Mouse (Mus musculus) T-cell, adult 66 days (primary cell): ENCODE results near the gene Lyrm2. TPM values are rescaled to one million over a fixed set of nuclear protein-coding genes. Genes with fewer than 3 reads are reported as not detected.

Source experiments
- total RNA-seq, 2 experiments: library from RNA; stranded (reverse); gene quantifications; 3 replicates in 1 of 2; 4 replicates in 1 of 2; pipeline ENCODE4 v1.2.4; 2023

Gene Lyrm2
- total RNA-seq: 10 to 100 TPM; 23.6 to 34.8 TPM

DNA sequence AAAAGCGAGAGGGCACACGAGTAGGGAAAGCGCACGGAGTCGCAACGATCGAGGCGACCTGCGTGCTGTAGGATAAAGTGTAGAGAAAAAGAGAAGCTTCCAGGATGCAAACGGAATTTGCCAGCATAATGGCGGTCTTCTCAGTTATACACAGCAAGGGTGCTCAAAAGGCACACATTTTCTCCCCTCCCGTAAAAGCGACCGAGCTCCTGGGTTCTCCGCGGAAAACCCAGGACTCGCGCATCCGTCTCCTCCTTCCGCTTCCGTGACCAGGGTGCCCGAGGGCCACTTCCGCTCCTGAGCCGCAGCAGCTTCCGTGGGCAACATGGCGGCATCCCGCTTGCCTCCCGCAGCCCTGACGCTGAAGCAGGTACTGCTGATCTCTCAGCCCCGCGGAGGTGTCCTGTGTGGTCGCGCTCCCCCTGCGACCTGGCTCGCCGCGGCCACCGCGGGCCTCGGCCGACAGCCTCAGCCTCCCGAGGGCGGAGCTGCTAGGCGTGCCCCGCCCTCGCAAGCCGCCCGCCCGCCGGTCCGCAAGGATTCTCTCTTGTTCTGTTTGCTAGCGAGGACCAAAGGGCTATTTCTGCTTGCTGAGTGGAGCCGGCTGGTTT is at the start of gene Lyrm2:
Gene Lyrm2 (plus strand): TSS at position 288 of the 611 bp plus-strand sequence.

Other genes with a start within 250 kb of the Lyrm2 start
- not detected for gene Gja10, start 197.5 kb upstream of the Lyrm2 start, total RNA-seq
- gene Casp8ap2, start 184.8 kb upstream of the Lyrm2 start, total RNA-seq: 10 to 100 TPM; 22.5 to 24.0 TPM
- 100 to 1,000 TPM; 114 to 117 TPM for gene Mdn1, start 143.1 kb upstream of the Lyrm2 start, total RNA-seq
- gene Ankrd6, start 150.6 kb downstream of the Lyrm2 start, total RNA-seq: 1 to 10 TPM; 3.7 to 4.5 TPM
- 1 to 10 TPM; 4.8 to 5.7 TPM for gene Rragd, start 182.8 kb downstream of the Lyrm2 start, total RNA-seq
- 10 to 100 TPM; 88.8 to 92.3 TPM for gene Ube2j1, start 231.2 kb downstream of the Lyrm2 start, total RNA-seq